Mouse (Mus musculus): Measurements from ENCODE around the gene Pcyt2. TPM values are rescaled to one million over a fixed set of nuclear protein-coding genes. Genes with fewer than 3 reads are reported as not detected.

The Pcyt2 gene
- total and polyA plus RNA-seq, 3 experiments = 29.0 to 146 (median 102) TPM

DNA sequence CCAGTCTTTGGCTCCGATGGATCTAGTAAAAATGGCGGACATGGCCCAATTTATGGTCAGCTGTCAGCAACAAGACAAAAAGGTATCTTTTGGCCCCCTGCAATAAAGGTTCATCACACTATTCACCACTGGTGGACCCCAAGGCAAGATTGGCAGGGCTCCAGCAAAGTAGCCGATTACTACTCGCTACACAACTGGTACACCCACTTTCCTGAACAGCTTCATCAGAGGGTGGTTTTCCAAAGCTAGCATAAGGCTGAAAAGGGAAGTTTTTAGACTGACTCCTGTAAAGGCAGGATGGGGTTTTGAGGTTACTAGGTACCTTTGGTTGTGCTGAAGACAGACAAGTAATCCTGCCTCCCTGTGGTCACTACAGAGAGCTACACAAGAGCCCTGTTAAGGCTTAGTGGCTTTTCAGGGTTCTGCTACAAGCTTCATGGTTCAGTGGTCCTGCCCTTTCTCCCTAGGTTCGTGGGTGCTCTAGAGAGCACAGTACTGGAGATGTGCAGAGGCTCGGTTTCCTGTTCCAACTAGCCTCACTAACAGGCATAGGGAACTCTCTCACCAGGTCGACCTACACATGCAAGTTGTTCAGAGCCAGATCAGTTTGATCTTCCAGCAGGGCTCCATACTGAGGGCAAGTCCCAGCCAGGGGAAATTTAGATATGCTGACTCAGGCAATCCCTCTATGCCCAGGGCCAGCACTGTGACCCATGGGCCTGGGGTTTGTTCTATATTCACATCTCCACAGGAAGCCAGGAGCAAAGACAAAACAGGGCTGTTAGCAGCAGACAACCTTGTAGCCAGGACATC lies 40.3 kb downstream of the Pcyt2 start:
- Histone ChIP-seq H3K9me3 (replicated peaks) (no peaks in the 10 kb centered on the region), H3K27me3 (ENCODE audit: insufficient read depth, low read length) (no peaks in the 10 kb centered on the region), H3K36me3 (replicated peaks) (peaks cover 61% of the 10 kb centered on the region), H3K4me3 (ENCODE audit: low read depth, low read length) (no peak overlapping the region), H3K4me1 (ENCODE audit: insufficient read depth, low read depth, low read length) (peaks cover 67% of the 10 kb centered on the region)
- TF ChIP-seq GATA2 (IDR thresholded peaks at IDR 0.05; ENCODE audit: borderline replicate concordance, low read depth, low read length) (no peak), POLR2AphosphoS5 (IDR thresholded peaks at IDR 0.05; ENCODE audit: insufficient replicate concordance, low read depth, low read length) (no peak; the same call in 1 of the 2 replicates), TAL1 (conservative IDR thresholded peaks at IDR 0.05; ENCODE audit: low read depth, low read length) (no peak), GATA1 (IDR thresholded peaks at IDR 0.05; ENCODE audit: borderline replicate concordance, low read length) (no peak), CTCF (IDR thresholded peaks at IDR 0.05; ENCODE audit: low read depth, low read length) (no peak)
- DNase-seq (ENCODE audit: low spot score) = no peak
- no peak for ATAC-seq (ENCODE audit: extremely low read depth, insufficient number of reproducible peaks, low FRiP score, poor library complexity, severe bottlenecking)

DNA sequence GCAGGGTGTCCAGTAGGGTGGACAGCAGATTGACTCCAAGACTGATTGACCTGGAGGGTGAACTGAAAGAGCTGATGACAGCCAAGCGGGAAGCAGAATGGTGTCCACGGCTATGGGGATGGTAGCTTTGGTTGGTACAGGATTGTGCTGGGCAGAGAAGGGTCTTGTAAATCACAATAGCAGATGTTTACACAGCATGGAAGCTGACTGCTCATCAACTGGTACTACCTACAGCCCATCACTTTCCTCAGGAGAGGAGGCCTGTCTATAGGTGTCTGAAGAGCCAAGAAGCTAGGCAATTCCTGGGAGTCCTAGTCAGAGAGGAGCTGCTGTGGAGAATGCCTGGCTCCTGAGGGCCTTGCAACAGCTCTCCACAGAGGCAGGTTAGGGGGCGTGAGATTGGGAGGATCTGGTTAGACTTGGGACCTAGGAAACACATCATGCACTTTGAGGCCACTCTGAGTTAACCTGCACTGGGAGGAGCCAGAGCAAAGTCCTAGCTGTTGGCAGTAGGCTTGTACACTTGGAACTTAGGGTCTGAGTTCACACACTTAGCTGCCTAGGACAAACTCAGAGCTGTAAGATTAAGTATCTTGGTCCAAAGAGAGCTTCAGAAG lies 41.3 kb downstream of the Pcyt2 start:
- TF ChIP-seq CTCF (IDR thresholded peaks at IDR 0.05; ENCODE audit: low read depth, low read length) (no peak), GATA2 (IDR thresholded peaks at IDR 0.05; ENCODE audit: borderline replicate concordance, low read depth, low read length) (no peak), GATA1 (IDR thresholded peaks at IDR 0.05; ENCODE audit: borderline replicate concordance, low read length) (no peak), POLR2AphosphoS5 (IDR thresholded peaks at IDR 0.05; ENCODE audit: insufficient replicate concordance, low read depth, low read length) (no peak), TAL1 (conservative IDR thresholded peaks at IDR 0.05; ENCODE audit: low read depth, low read length) (no peak)
- Histone ChIP-seq H3K36me3 (replicated peaks) (peaks cover 59% of the 10 kb centered on the region), H3K4me3 (ENCODE audit: low read depth, low read length) (no peak overlapping the region), H3K4me1 (ENCODE audit: insufficient read depth, low read depth, low read length) (peaks cover 67% of the 10 kb centered on the region), H3K27me3 (ENCODE audit: insufficient read depth, low read length) (no peaks in the 10 kb centered on the region), H3K9me3 (replicated peaks) (no peaks in the 10 kb centered on the region)
- DNase-seq (ENCODE audit: low spot score) (no peak), ATAC-seq (ENCODE audit: extremely low read depth, insufficient number of reproducible peaks, low FRiP score, poor library complexity, severe bottlenecking) (no peak)

DNA sequence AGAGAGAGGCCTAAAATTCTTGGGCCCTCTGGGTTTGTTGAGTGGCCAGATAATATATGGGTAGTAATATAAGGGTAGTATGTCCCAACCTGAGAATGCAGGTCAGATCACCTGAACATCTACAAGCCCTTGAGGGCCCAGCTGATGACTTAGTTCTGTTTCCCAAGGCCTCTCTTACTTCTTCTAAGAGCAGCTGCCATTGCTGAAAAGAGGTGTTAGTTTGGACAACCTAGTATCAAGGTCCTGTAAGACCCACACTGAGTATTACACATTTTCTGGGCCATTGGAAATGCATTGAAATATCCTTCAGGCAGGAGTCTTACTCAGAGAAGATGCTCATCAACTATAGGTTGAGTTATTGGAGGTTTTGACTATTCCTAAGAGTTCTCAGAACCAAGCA lies 41.8 kb downstream of the Pcyt2 start:
- H3K36me3 ChIP-seq (replicated peaks) = peaks cover 64% of the 10 kb centered on the region
- no peak for ATAC-seq (ENCODE audit: extremely low read depth, insufficient number of reproducible peaks, low FRiP score, poor library complexity, severe bottlenecking)
- no peaks in the 10 kb centered on the region for H3K27me3 ChIP-seq (ENCODE audit: insufficient read depth, low read length)
- no peak for TF ChIP-seq CTCF (IDR thresholded peaks at IDR 0.05; ENCODE audit: low read depth, low read length)
- TF ChIP-seq GATA2 (IDR thresholded peaks at IDR 0.05; ENCODE audit: borderline replicate concordance, low read depth, low read length) = no peak
- no peak for TF ChIP-seq GATA1 (IDR thresholded peaks at IDR 0.05; ENCODE audit: borderline replicate concordance, low read length)
- TF ChIP-seq POLR2AphosphoS5 (IDR thresholded peaks at IDR 0.05; ENCODE audit: insufficient replicate concordance, low read depth, low read length) = no peak
- no peak for TF ChIP-seq TAL1 (conservative IDR thresholded peaks at IDR 0.05; ENCODE audit: low read depth, low read length)
- H3K4me1 ChIP-seq (ENCODE audit: insufficient read depth, low read depth, low read length) = peaks cover 72% of the 10 kb centered on the region
- DNase-seq (ENCODE audit: low spot score) = no peak
- H3K4me3 ChIP-seq (ENCODE audit: low read depth, low read length) = no peak overlapping the region
- no peaks in the 10 kb centered on the region for H3K9me3 ChIP-seq (replicated peaks)

DNA sequence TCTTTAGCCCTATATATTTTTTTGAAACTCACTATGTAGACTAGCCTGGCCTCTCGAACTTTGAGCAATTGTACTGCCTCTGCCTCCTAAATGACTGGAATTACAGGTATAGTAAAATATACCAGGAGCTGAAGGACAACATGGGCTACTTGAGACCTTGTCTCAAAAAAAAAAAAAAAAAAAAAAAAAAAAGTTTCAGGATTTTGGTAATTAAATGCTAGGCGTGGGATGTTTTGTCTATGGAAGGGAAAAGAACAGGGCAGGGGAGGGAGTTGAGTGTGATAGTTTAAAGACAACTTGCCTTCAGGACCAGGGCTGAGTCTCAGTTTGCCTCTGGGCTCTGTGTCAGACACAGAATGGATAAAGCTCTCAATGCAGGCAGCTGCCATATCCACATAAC lies 42.7 kb downstream of the Pcyt2 start:
- Histone ChIP-seq H3K4me3 (ENCODE audit: low read depth, low read length) (no peak overlapping the region), H3K4me1 (ENCODE audit: insufficient read depth, low read depth, low read length) (peaks cover 74% of the 10 kb centered on the region), H3K36me3 (replicated peaks) (peaks cover 68% of the 10 kb centered on the region), H3K9me3 (replicated peaks) (no peaks in the 10 kb centered on the region), H3K27me3 (ENCODE audit: insufficient read depth, low read length) (no peaks in the 10 kb centered on the region)
- DNase-seq (ENCODE audit: low spot score) (no peak), ATAC-seq (ENCODE audit: extremely low read depth, insufficient number of reproducible peaks, low FRiP score, poor library complexity, severe bottlenecking) (no peak)
- TF ChIP-seq TAL1 (conservative IDR thresholded peaks at IDR 0.05; ENCODE audit: low read depth, low read length) = no peak
- no peak for TF ChIP-seq GATA2 (IDR thresholded peaks at IDR 0.05; ENCODE audit: borderline replicate concordance, low read depth, low read length)
- TF ChIP-seq POLR2AphosphoS5 (IDR thresholded peaks at IDR 0.05; ENCODE audit: insufficient replicate concordance, low read depth, low read length) = no peak
- no peak for TF ChIP-seq CTCF (IDR thresholded peaks at IDR 0.05; ENCODE audit: low read depth, low read length)
- no peak for TF ChIP-seq GATA1 (IDR thresholded peaks at IDR 0.05; ENCODE audit: borderline replicate concordance, low read length)

DNA sequence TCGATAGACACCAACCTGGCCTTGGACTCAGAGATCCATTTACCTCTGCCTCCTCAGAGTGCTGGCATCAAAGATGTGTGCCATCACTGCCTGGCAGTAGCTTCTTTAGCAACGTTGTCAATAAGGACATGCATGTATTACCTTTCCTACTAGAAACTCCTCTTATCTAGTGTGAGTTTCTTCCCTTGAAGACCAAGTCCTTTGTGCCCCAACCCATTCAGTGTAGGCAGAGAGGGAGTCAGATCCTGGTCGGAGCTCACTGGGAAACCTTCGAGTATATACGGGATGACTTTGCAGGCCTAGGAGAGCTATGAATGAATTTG lies 43.5 kb downstream of the Pcyt2 start:
- Histone ChIP-seq H3K4me1 (ENCODE audit: insufficient read depth, low read depth, low read length) (peaks cover 68% of the 10 kb centered on the region), H3K4me3 (ENCODE audit: low read depth, low read length) (peak overlapping the region; percentile 97), H3K36me3 (replicated peaks) (peaks cover 63% of the 10 kb centered on the region), H3K9me3 (replicated peaks) (no peaks in the 10 kb centered on the region), H3K27me3 (ENCODE audit: insufficient read depth, low read length) (no peaks in the 10 kb centered on the region)
- TF ChIP-seq TAL1 (conservative IDR thresholded peaks at IDR 0.05; ENCODE audit: low read depth, low read length) (no peak), GATA2 (IDR thresholded peaks at IDR 0.05; ENCODE audit: borderline replicate concordance, low read depth, low read length) (no peak), CTCF (IDR thresholded peaks at IDR 0.05; ENCODE audit: low read depth, low read length) (no peak), GATA1 (IDR thresholded peaks at IDR 0.05; ENCODE audit: borderline replicate concordance, low read length) (no peak), POLR2AphosphoS5 (IDR thresholded peaks at IDR 0.05; ENCODE audit: insufficient replicate concordance, low read depth, low read length) (no peak)
- DNase-seq (ENCODE audit: low spot score) (no peak), ATAC-seq (ENCODE audit: extremely low read depth, insufficient number of reproducible peaks, low FRiP score, poor library complexity, severe bottlenecking) (no peak)

DNA sequence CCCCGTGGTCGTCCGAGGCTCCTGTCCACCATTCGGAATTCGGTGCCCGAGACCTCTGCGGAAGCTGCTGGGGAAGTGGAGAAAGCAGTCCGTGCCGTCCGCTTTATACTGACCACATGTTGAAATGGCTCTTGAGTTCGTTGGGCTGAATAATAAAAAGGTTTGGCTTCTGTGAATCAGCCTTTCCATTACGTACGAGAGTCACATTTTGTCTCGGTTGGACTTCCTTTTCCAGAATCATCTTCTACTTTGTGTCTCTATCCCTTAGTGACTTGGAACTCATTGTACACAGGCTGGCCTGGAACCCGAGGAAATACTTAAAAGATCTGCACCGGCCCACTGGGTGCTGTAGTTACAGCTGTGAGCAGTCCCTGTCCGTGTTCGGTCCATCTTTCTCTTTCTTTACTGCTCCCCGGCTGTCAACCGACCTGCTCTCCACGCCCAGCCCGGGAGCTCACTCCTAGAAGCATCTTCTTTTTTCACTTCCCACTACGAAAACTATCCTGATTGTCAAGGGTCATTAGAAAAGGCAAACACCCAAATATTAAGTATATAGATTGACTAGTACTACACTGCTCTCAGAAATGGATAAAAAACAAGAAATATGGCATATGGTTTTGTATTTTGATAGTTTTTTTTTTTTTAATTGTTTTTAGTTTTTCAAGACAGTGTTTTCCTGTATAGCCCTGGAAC lies 44.0 kb downstream of the Pcyt2 start:
- TF ChIP-seq GATA1 (IDR thresholded peaks at IDR 0.05; ENCODE audit: borderline replicate concordance, low read length) = no peak
- no peak for TF ChIP-seq GATA2 (IDR thresholded peaks at IDR 0.05; ENCODE audit: borderline replicate concordance, low read depth, low read length)
- no peak; the same call in 1 of the 2 replicates for TF ChIP-seq POLR2AphosphoS5 (IDR thresholded peaks at IDR 0.05; ENCODE audit: insufficient replicate concordance, low read depth, low read length)
- TF ChIP-seq TAL1 (conservative IDR thresholded peaks at IDR 0.05; ENCODE audit: low read depth, low read length) = no peak
- TF ChIP-seq CTCF (IDR thresholded peaks at IDR 0.05; ENCODE audit: low read depth, low read length) = no peak
- ATAC-seq (ENCODE audit: extremely low read depth, insufficient number of reproducible peaks, low FRiP score, poor library complexity, severe bottlenecking) (no peak), DNase-seq (ENCODE audit: low spot score) (no peak)
- Histone ChIP-seq H3K9me3 (replicated peaks) (no peaks in the 10 kb centered on the region), H3K4me1 (ENCODE audit: insufficient read depth, low read depth, low read length) (peaks cover 65% of the 10 kb centered on the region), H3K27me3 (ENCODE audit: insufficient read depth, low read length) (no peaks in the 10 kb centered on the region), H3K4me3 (ENCODE audit: low read depth, low read length) (peak overlapping the region; percentile 97), H3K36me3 (replicated peaks) (peaks cover 63% of the 10 kb centered on the region)
